Mouse (Mus musculus) embryonic fibroblast, embryonic 13.5 days (primary cell): Measurements from ENCODE around the gene Prkag2.

Experiments
- CTCF ChIP-seq: IDR thresholded peaks from 2 replicates; pipeline ENCODE4 v1.5.1; 2011; ENCODE audit warnings: mild to moderate bottlenecking, control low read depth, low read length, moderate library complexity, borderline replicate concordance; ENCODE audit not compliant: insufficient read depth
- POLR2A ChIP-seq: IDR thresholded peaks from 2 replicates; pipeline ENCODE4 v1.6.1; 2011; ENCODE audit warnings: low read depth, mild to moderate bottlenecking, control low read depth, low read length, moderate library complexity

GRCm38 (mm10) chr5:24894814-24895213 is 205.6 kb downstream of the Prkag2 start:
- TF ChIP-seq CTCF (no peak), POLR2A (no peak)
